Mouse (Mus musculus): ENCODE data around the gene Pla2g15. TPM values are rescaled to one million over a fixed set of nuclear protein-coding genes. Genes with fewer than 3 reads are reported as not detected.

Gene Pla2g15
- total RNA-seq, 2 experiments from 2014 or later: 20.7 to 21.8 TPM

Other genes with a start within 250 kb of the Pla2g15 start
- 10 to 100 TPM in 1 of 2 experiments, 1 to 10 TPM in 1; 8.6 to 10.1 TPM for gene Pskh1, start 250.0 kb upstream of the Pla2g15 start, total RNA-seq (2021)
- 1 to 10 TPM; 2.1 to 2.2 TPM for gene Ctrl, start 216.5 kb upstream of the Pla2g15 start, total RNA-seq (2021)
- 10 to 100 TPM; 50.6 to 70.2 TPM for gene Psmb10, start 212.0 kb upstream of the Pla2g15 start, total RNA-seq (2021)
- 1 to 10 TPM; 6.4 to 8.3 TPM for gene Lcat, start 207.0 kb upstream of the Pla2g15 start, total RNA-seq (2021)
- 10 to 100 TPM; 19.0 to 21.5 TPM for gene Slc12a4, start 184.3 kb upstream of the Pla2g15 start, total RNA-seq (2021)
- not detected for gene Dpep3, start 171.0 kb upstream of the Pla2g15 start, total RNA-seq (2021)
- 10 to 100 TPM; 19.6 to 23.8 TPM for gene Dus2, start 159.1 kb upstream of the Pla2g15 start, total RNA-seq (2021)
- not detected for gene Dpep2nb, start 144.4 kb upstream of the Pla2g15 start, total RNA-seq (2021)
- 10 to 100 TPM; 14.4 to 15.3 TPM for gene Ddx28, start 138.5 kb upstream of the Pla2g15 start, total RNA-seq (2021)
- 10 to 100 TPM; 15.8 to 17.2 TPM for gene Nfatc3, start 91.6 kb upstream of the Pla2g15 start, total RNA-seq (2021)
- gene Esrp2, start 13.4 kb upstream of the Pla2g15 start, total RNA-seq (2021): not detected
- 10 to 100 TPM; 34.6 to 35.0 TPM for gene Slc7a6, start 18.5 kb downstream of the Pla2g15 start, total RNA-seq (2021)
- gene Slc7a6os, start 60.5 kb downstream of the Pla2g15 start, total RNA-seq (2021): 10 to 100 TPM; 34.7 to 37.0 TPM
- 10 to 100 TPM; 45.7 to 49.5 TPM for gene Prmt7, start 60.5 kb downstream of the Pla2g15 start, total RNA-seq (2021)
- gene Smpd3, start 187.6 kb downstream of the Pla2g15 start, total RNA-seq (2021): 100 to 1,000 TPM; 152 to 158 TPM